Mouse (Mus musculus) hindbrain, embryonic 12.5 days (tissue): Measurements from ENCODE around the gene Krt33a. TPM values are rescaled to one million over a fixed set of nuclear protein-coding genes. Genes with fewer than 3 reads are reported as not detected.

ENCODE experiments used
- ATAC-seq: fragments of 200-750 bp; cut with Nextera tagmentation; 2 replicates; pipeline ENCODE4 v1.8.0; 2017; ENCODE audit warnings: moderate TSS enrichment; ENCODE audit not compliant: low FRiP score
- H3K27ac ChIP-seq: fragments of 300-500 bp; sonication (generic); 2 replicates; pipeline ENCODE4 v1.5.1; 2016; ENCODE audit warnings: mild to moderate bottlenecking
- H3K27me3 ChIP-seq: fragments of 300-500 bp; sonication (generic); 2 replicates; pipeline ENCODE4 v1.6.1; 2016; ENCODE audit warnings: mild to moderate bottlenecking
- H3K36me3 ChIP-seq: fragments of 300-500 bp; sonication (generic); 2 replicates; pipeline ENCODE4 v1.6.1; 2016; ENCODE audit warnings: mild to moderate bottlenecking
- H3K4me1 ChIP-seq: fragments of 300-500 bp; sonication (generic); 2 replicates; pipeline ENCODE4 v1.6.1; 2016
- H3K4me2 ChIP-seq: fragments of 300-500 bp; sonication (generic); replicated peaks from 2 replicates; pipeline ENCODE4 v1.6.1; 2016; ENCODE audit warnings: mild to moderate bottlenecking
- H3K4me3 ChIP-seq: fragments of 300-500 bp; sonication (generic); 2 replicates; pipeline ENCODE4 v1.5.1; 2016; ENCODE audit warnings: mild to moderate bottlenecking
- H3K9ac ChIP-seq: fragments of 300-500 bp; sonication (generic); 2 replicates; pipeline ENCODE4 v1.6.1; 2016; ENCODE audit warnings: mild to moderate bottlenecking, moderate library complexity
- H3K9me3 ChIP-seq: fragments of 300-500 bp; sonication (generic); replicated peaks from 2 replicates; pipeline ENCODE4 v1.6.1; 2016; ENCODE audit warnings: mild to moderate bottlenecking
- WGBS: fragments of 180-500 bp; shearing (Covaris S2); methylation state at CpG from one replicate; pipeline ENCODE4 v1.1.7; 2016; 5-methylcytosine and 5-hydroxymethylcytosine counted together
- polyA plus RNA-seq: library from polyadenylated mRNA; unstranded; fragments of >200 nt; fragmentation: Nextera tagmentation; extraction: Ambion mirVana; gene quantifications from 2 replicates; pipeline ENCODE4 v1.2.1, GENCODE M21; 2016

Gene Krt33a
- not detected in 2 replicates for polyA plus RNA-seq

GRCm38 (mm10) chr11:100016112-100016511, at the start of gene Krt33a:
TSS of gene Krt33a (minus strand) at chr11:100016212.
- H3K27ac ChIP-seq = no peak within 1 kb of the TSS
- no peaks in the 10 kb centered on the region for H3K27me3 ChIP-seq
- H3K4me3 ChIP-seq = no peak within 1 kb of the TSS
- no peaks in the 10 kb centered on the region for H3K4me1 ChIP-seq
- no peaks in the 10 kb centered on the region for H3K9me3 ChIP-seq
- H3K9ac ChIP-seq = no peak within 1 kb of the TSS
- H3K36me3 ChIP-seq = no peaks in the 10 kb centered on the region
- ATAC-seq = no peak
- no peak within 1 kb of the TSS for H3K4me2 ChIP-seq
- 76% methylated on average over 4 of the region's 4 CpGs for WGBS

GRCm38 (mm10) chr11:100058875-100059274, 42.9 kb upstream of the Krt33a start:
- Histone ChIP-seq H3K27ac (no peak overlapping the region), H3K4me3 (no peak overlapping the region), H3K9me3 (no peaks in the 10 kb centered on the region), H3K36me3 (no peaks in the 10 kb centered on the region), H3K9ac (no peak overlapping the region), H3K27me3 (no peaks in the 10 kb centered on the region), H3K4me1 (no peaks in the 10 kb centered on the region), H3K4me2 (no peak overlapping the region)
- ATAC-seq = no peak
- WGBS = 74% methylated on average over 8 of the region's 8 CpGs

GRCm38 (mm10) chr11:100055686-100056655, 40.0 kb upstream of the Krt33a start:
- Histone ChIP-seq H3K4me3 (no peak overlapping the region), H3K4me2 (no peak overlapping the region), H3K36me3 (no peaks in the 10 kb centered on the region), H3K9me3 (no peaks in the 10 kb centered on the region), H3K4me1 (no peaks in the 10 kb centered on the region), H3K27me3 (no peaks in the 10 kb centered on the region), H3K27ac (no peak overlapping the region), H3K9ac (no peak overlapping the region)
- no peak for ATAC-seq
- WGBS = 80% methylated on average over 9 of the region's 9 CpGs

DNA sequence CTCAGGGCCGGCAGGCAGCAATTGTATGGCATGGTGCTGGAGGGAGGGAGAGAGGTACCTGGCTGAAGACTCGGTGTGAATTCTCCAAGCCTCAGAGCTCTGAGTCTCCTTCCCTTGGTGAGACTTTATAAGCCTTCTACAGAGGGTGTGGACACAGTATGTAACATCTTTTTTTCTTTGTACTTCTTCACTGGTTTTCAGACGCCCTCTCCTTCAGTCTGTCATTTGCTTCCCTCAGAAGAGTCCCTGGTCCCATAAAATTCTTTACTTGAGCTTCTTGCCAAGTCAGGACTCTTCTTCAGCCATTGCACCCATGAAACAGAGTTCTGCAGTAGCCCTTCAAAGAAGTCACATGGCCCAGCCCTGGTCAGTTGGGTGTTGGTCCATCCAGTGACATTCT, 34.4 kb upstream of the Krt33a start, which contains the start of gene Krt31:
TSS of gene Krt31 (minus strand) at position 101 of the 400 bp plus-strand sequence.
- no peaks in the 10 kb centered on the region for H3K9me3 ChIP-seq
- H3K4me3 ChIP-seq = no peak within 1 kb of the TSS
- WGBS = 88% methylated on average over 3 of the region's 3 CpGs
- H3K36me3 ChIP-seq = no peaks in the 10 kb centered on the region
- no peak within 1 kb of the TSS for H3K9ac ChIP-seq
- no peaks in the 10 kb centered on the region for H3K27me3 ChIP-seq
- ATAC-seq = no peak
- H3K4me2 ChIP-seq = no peak within 1 kb of the TSS
- no peak within 1 kb of the TSS for H3K27ac ChIP-seq
- no peaks in the 10 kb centered on the region for H3K4me1 ChIP-seq

GRCm38 (mm10) chr11:100047193-100047592, 31.2 kb upstream of the Krt33a start:
- H3K27me3 ChIP-seq = no peaks in the 10 kb centered on the region
- no peak overlapping the region for H3K27ac ChIP-seq
- no peak for ATAC-seq
- 88% methylated on average over 2 of the region's 2 CpGs for WGBS
- no peak overlapping the region for H3K4me3 ChIP-seq
- no peaks in the 10 kb centered on the region for H3K9me3 ChIP-seq
- no peak overlapping the region for H3K9ac ChIP-seq
- H3K4me1 ChIP-seq = no peaks in the 10 kb centered on the region
- no peak overlapping the region for H3K4me2 ChIP-seq
- no peaks in the 10 kb centered on the region for H3K36me3 ChIP-seq

- H3K27ac ChIP-seq = no peak overlapping the region
- H3K9me3 ChIP-seq = no peaks in the 10 kb centered on the region
- no peak overlapping the region for H3K4me3 ChIP-seq
- no peak overlapping the region for H3K4me2 ChIP-seq
- H3K9ac ChIP-seq = no peak overlapping the region
- H3K4me1 ChIP-seq = no peaks in the 10 kb centered on the region
- H3K36me3 ChIP-seq = no peaks in the 10 kb centered on the region
- no peaks in the 10 kb centered on the region for H3K27me3 ChIP-seq
- 90% methylated on average over 6 of the region's 6 CpGs for WGBS
- no peak for ATAC-seq
These were observed 30.4 kb upstream of the Krt33a start for GRCm38 (mm10) chr11:100046303-100046866.

GRCm38 (mm10) chr11:100041454-100041853, 25.4 kb upstream of the Krt33a start, which contains the start of gene Krt34:
TSS of gene Krt34 (minus strand) at chr11:100041554.
- no peak within 1 kb of the TSS for H3K4me2 ChIP-seq
- H3K9me3 ChIP-seq = no peaks in the 10 kb centered on the region
- no peaks in the 10 kb centered on the region for H3K36me3 ChIP-seq
- H3K9ac ChIP-seq = no peak within 1 kb of the TSS
- no peak within 1 kb of the TSS for H3K27ac ChIP-seq
- no peaks in the 10 kb centered on the region for H3K27me3 ChIP-seq
- ATAC-seq = no peak
- WGBS = 87% methylated on average over 6 of the region's 6 CpGs
- no peak within 1 kb of the TSS for H3K4me3 ChIP-seq
- H3K4me1 ChIP-seq = no peaks in the 10 kb centered on the region

GRCm38 (mm10) chr11:100029768-100030167, 13.8 kb upstream of the Krt33a start, which contains the start of gene Krt33b:
TSS of gene Krt33b (minus strand) at chr11:100029868.
- no peak within 1 kb of the TSS for H3K4me3 ChIP-seq
- ATAC-seq = no peak
- H3K4me2 ChIP-seq = no peak within 1 kb of the TSS
- no peaks in the 10 kb centered on the region for H3K36me3 ChIP-seq
- H3K4me1 ChIP-seq = no peaks in the 10 kb centered on the region; the same call in 1 of the 2 replicates
- no peaks in the 10 kb centered on the region for H3K27me3 ChIP-seq
- H3K27ac ChIP-seq = no peak within 1 kb of the TSS
- H3K9me3 ChIP-seq = no peaks in the 10 kb centered on the region
- no peak within 1 kb of the TSS for H3K9ac ChIP-seq
- WGBS = 91% methylated on average over 6 of the region's 6 CpGs

GRCm38 (mm10) chr11:100021438-100021837, 5.4 kb upstream of the Krt33a start:
- Histone ChIP-seq H3K27ac (no peak overlapping the region), H3K9me3 (no peaks in the 10 kb centered on the region), H3K27me3 (no peaks in the 10 kb centered on the region), H3K4me3 (no peak overlapping the region), H3K9ac (no peak overlapping the region), H3K4me2 (no peak overlapping the region), H3K4me1 (no peaks in the 10 kb centered on the region; the same call in 1 of the 2 replicates), H3K36me3 (no peaks in the 10 kb centered on the region)
- ATAC-seq = no peak
- WGBS = 83% methylated on average over 5 of the region's 5 CpGs

GRCm38 (mm10) chr11:100019466-100019865, 3.5 kb upstream of the Krt33a start:
- Histone ChIP-seq H3K36me3 (no peaks in the 10 kb centered on the region), H3K27ac (no peak overlapping the region), H3K4me3 (no peak overlapping the region), H3K4me1 (no peaks in the 10 kb centered on the region), H3K27me3 (no peaks in the 10 kb centered on the region), H3K9ac (no peak overlapping the region), H3K9me3 (no peaks in the 10 kb centered on the region), H3K4me2 (no peak overlapping the region)
- ATAC-seq = no peak
- WGBS = 83% methylated on average over 1 of the region's 1 CpGs

- H3K4me2 ChIP-seq = no peak overlapping the region
- WGBS = 85% methylated on average over 4 of the region's 4 CpGs
These were observed 2.3 kb downstream of the Krt33a start for GRCm38 (mm10) chr11:100013691-100014171.

DNA sequence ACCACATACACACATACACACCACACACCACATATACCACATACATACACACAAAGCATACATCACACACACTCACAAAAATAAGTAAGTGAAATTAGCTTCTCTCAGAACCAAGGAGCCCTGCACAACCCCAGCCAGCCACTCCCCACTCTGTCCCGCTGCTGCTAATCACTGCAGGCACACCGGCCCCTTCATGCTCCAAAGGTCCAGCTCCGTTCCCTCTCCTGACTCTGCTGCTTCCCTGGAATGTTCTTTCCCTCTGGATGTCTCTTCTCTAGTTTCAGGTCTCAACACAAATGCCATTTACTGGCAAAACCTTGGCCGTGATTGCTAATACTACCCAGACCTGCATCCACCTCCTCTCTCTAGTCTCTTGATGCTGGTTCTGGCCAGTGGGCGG, 5.3 kb downstream of the Krt33a start:
- H3K36me3 ChIP-seq = no peaks in the 10 kb centered on the region
- ATAC-seq = no peak
- no peak overlapping the region for H3K4me2 ChIP-seq
- H3K4me3 ChIP-seq = no peak overlapping the region
- no peak overlapping the region for H3K9ac ChIP-seq
- H3K9me3 ChIP-seq = no peaks in the 10 kb centered on the region
- H3K4me1 ChIP-seq = no peaks in the 10 kb centered on the region
- H3K27me3 ChIP-seq = no peaks in the 10 kb centered on the region
- WGBS = 81% methylated on average over 5 of the region's 5 CpGs
- H3K27ac ChIP-seq = no peak overlapping the region

More at GRCm38 (mm10) chr11:100013691-100014171, 2.3 kb downstream of the Krt33a start:
- no peaks in the 10 kb centered on the region for H3K9me3 ChIP-seq
- no peaks in the 10 kb centered on the region for H3K36me3 ChIP-seq
- H3K9ac ChIP-seq = no peak overlapping the region
- H3K27me3 ChIP-seq = no peaks in the 10 kb centered on the region
- no peak overlapping the region for H3K4me3 ChIP-seq
- H3K27ac ChIP-seq = no peak overlapping the region
- ATAC-seq = no peak
- H3K4me1 ChIP-seq = no peaks in the 10 kb centered on the region
